Mouse (Mus musculus): ENCODE results near the gene Idh3a.

DNA sequence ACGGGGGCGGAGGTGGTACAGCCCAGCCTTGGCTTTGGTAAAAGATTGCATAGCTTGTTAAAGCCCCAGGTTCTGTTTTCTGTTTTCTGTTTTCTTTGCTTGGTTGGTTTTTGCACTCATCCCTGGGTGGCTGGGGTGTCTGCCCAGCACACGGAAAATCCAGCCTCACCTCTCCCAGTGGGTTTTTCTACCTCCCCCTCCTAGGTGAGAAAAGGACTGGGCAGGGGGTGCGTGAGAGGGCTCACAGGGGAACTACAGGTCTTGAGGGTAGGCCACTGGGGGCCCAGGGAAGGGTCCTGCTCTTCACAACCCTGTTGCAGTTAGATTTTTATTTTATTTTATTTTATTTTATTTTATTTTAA lies 41.2 kb upstream of the Idh3a start:
- TF ChIP-seq CTCF (IDR thresholded peaks at IDR 0.05 in 2 of 3, conservative IDR thresholded peaks at IDR 0.05 in 1 of 3; ENCODE audit: control insufficient read depth in 1 of 3, insufficient read depth in 1 of 3, low read depth in 2 of 3, low read length in 3 of 3, poor library complexity in 1 of 3, severe bottlenecking in 1 of 3) (no peak), GABPA (IDR thresholded peaks at IDR 0.05; ENCODE audit: low read depth, low read length) (no peak), MEF2A (IDR thresholded peaks at IDR 0.05; ENCODE audit: extremely low read depth, insufficient replicate concordance, low read depth, low read length, poor library complexity, severe bottlenecking) (no peak)

Measured in MEL (cell line).